ENCODE assay signal across 28 mouse cellular contexts in the genomic region with DNA sequence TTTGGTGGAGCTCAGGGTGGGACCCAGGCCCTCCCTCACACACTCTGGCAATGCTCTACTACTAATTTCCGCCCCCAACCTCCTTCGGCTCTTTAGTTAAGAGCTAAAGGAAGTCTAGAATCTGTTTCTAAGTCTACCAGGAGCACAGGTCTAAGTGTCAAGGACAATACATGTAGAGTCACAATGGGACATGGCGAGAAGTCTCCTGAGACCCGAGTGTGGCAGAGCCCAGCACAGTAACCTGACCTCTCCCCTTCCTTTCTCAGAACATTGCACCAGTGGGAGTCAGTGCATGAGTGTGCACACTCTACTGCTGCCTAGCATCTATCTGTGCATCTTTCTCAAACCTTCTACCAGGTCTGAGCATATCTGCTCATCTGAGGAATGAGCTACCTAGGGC. TPM values are rescaled to one million over a fixed set of nuclear protein-coding genes. Genes with fewer than 3 reads are reported as not detected.
"Had no signal": no experiment of that assay in that cellular context is flagged by ENCODE, and none has a peak within 500 bp of the region (broad histone marks: within the 10 kb centered on the region; RNA-seq: fewer than 3 reads in every experiment).

No protein-coding gene starts in this region.

- H3K27ac ChIP-seq: kidney, postnatal 0 days; liver, embryonic 13.5 days; midbrain, embryonic 13.5 days; stomach, embryonic 15.5 days had no signal

- H3K4me3 ChIP-seq: liver, embryonic 13.5 days; megakaryocyte, embryonic 14.5 days; midbrain, embryonic 10.5 days; midbrain, embryonic 13.5 days; myocyte; neural tube, embryonic 13.5 days; stomach, embryonic 15.5 days had no signal

- H3K36me3 ChIP-seq: liver, embryonic 13.5 days; midbrain, embryonic 13.5 days; neural tube, embryonic 13.5 days had no signal

- H3K4me2 ChIP-seq: liver, embryonic 13.5 days; midbrain, embryonic 13.5 days; neural tube, embryonic 13.5 days; stomach, embryonic 15.5 days had no signal

- H3K9me3 ChIP-seq: liver, embryonic 13.5 days; megakaryocyte, embryonic 14.5 days; midbrain, embryonic 10.5 days; midbrain, embryonic 13.5 days; neural tube, embryonic 13.5 days; stomach, embryonic 15.5 days had no signal

- ATAC-seq: midbrain, embryonic 13.5 days; midbrain, embryonic 16.5 days had no signal

- H3K27me3 ChIP-seq: liver, embryonic 13.5 days; midbrain, embryonic 13.5 days; neural tube, embryonic 13.5 days; stomach, embryonic 15.5 days had no signal

- H3K9ac ChIP-seq: liver, embryonic 13.5 days; midbrain, embryonic 13.5 days; neural tube, embryonic 13.5 days; stomach, embryonic 15.5 days had no signal

- DNase-seq: kidney, adult 11 months; kidney, postnatal 25 days; liver, embryonic 13.5 days; lung, postnatal 36 days; retina, postnatal 1 day; right cerebral cortex, postnatal 25 days; spleen, adult 18-20 months; thymus, postnatal 25 days had no signal

RNA-seq across cellular contexts. Expression of gene Gm49361, which starts 40.1 kb away (rescaled TPM):
- total RNA-seq: layer of hippocampus, postnatal 14 days; left cerebral cortex, postnatal 36 days; liver, adult 2 months; monocyte, adult 5-6 weeks; neutrophil, adult 5-6 weeks had no signal
- polyA plus RNA-seq: kidney, embryonic 14.5 days; kidney, postnatal 0 days; large intestine, adult 2 months; limb, embryonic 11.5 days; limb, embryonic 14.5 days; liver, adult 2 months; liver, embryonic 13.5 days; liver, embryonic 16.5 days; lung, postnatal 0 days; midbrain, embryonic 10.5 days; midbrain, embryonic 13.5 days; midbrain, embryonic 16.5 days; myocyte; neural tube, embryonic 13.5 days; stomach, embryonic 15.5 days; thymus, postnatal 0 days had no signal
